Mouse (Mus musculus) liver, embryonic 14.5 days (tissue): Measurements from ENCODE around the gene Macrod1. TPM values are rescaled to one million over a fixed set of nuclear protein-coding genes. Genes with fewer than 3 reads are reported as not detected.
"Not testable (repeated sequence)": the region's sequence is repeated elsewhere in the genome, so short reads cannot be mapped to it uniquely, and the experiment has no call there.

Experiments
- ATAC-seq: fragments of 200-750 bp; cut with Nextera tagmentation; 2 replicates; pipeline ENCODE4 v1.8.0; 2017; ENCODE audit warnings: moderate number of reproducible peaks, mild to moderate bottlenecking, moderate library complexity; ENCODE audit not compliant: insufficient read depth
- DNase-seq, 3 experiments: peaks; one replicate each; pipeline ENCODE4 v3.0.0-alpha.2; 2012 to 2013; ENCODE audit warnings: low read depth in 3 of 3, low spot score in 3 of 3
- H3K27ac ChIP-seq: fragments of 300-500 bp; sonication (generic); 2 replicates; pipeline ENCODE4 v1.5.1; 2014; ENCODE audit warnings: moderate library complexity, mild to moderate bottlenecking, control low read depth, inconsistent platforms
- H3K27me3 ChIP-seq: fragments of 300-500 bp; sonication (generic); 2 replicates; pipeline ENCODE4 v1.6.1; 2014; ENCODE audit warnings: mild to moderate bottlenecking, low read length, moderate library complexity; ENCODE audit not compliant: control insufficient read depth, insufficient read depth
- H3K36me3 ChIP-seq: fragments of 300-500 bp; sonication (generic); replicated peaks from 2 replicates; pipeline ENCODE4 v1.6.1; 2014; ENCODE audit warnings: low read depth; ENCODE audit not compliant: control insufficient read depth, insufficient read depth
- H3K4me1 ChIP-seq, 2 experiments: fragments of 200-500 bp in 1 of 2; fragments of 300-500 bp in 1 of 2; sonication (generic) in 1 of 2; replicated peaks; 2 replicates each; pipeline ENCODE4 v1.6.1; 2012 to 2014; ENCODE audit warnings: antibody characterized with exemption in 1 of 2, inconsistent platforms in 1 of 2, low read length in 1 of 2; ENCODE audit not compliant: control insufficient read depth in 2 of 2, insufficient read depth in 2 of 2
- H3K4me2 ChIP-seq: fragments of 300-500 bp; sonication (generic); 2 replicates; pipeline ENCODE4 v1.6.1; 2014; ENCODE audit warnings: low read depth, mild to moderate bottlenecking, control low read depth, moderate library complexity
- H3K4me3 ChIP-seq, 2 experiments: fragments of 200-500 bp in 1 of 2; fragments of 300-500 bp in 1 of 2; sonication (generic) in 1 of 2; 2 replicates each; pipeline ENCODE4 v1.5.1; 2012 to 2014; ENCODE audit warnings: low read depth in 2 of 2, low read length in 2 of 2, mild to moderate bottlenecking in 2 of 2, control low read depth in 1 of 2, inconsistent platforms in 1 of 2, moderate library complexity in 1 of 2; ENCODE audit not compliant: insufficient read depth in 1 of 2
- H3K9ac ChIP-seq: fragments of 300-500 bp; sonication (generic); replicated peaks from 2 replicates; pipeline ENCODE4 v1.6.1; 2014; ENCODE audit warnings: mild to moderate bottlenecking, control low read depth, moderate library complexity
- H3K9me3 ChIP-seq: fragments of 300-500 bp; sonication (generic); 2 replicates; pipeline ENCODE4 v1.6.1; 2016; ENCODE audit warnings: low read length, mixed read lengths; ENCODE audit not compliant: control insufficient read depth
- CTCF ChIP-seq: IDR thresholded peaks from 2 replicates; pipeline ENCODE4 v1.5.1; 2016; ENCODE audit warnings: antibody characterized with exemption, low read depth, control low read depth
- EP300 ChIP-seq: IDR thresholded peaks from 2 replicates; pipeline ENCODE4 v1.6.1; 2016; ENCODE audit warnings: antibody characterized with exemption, low read depth
- WGBS: fragments of 180-500 bp; shearing (Covaris S2); extraction: QIAGEN DNeasy Blood & Tissue Kit; methylation state at CpG from one replicate; pipeline ENCODE4 v1.1.7; 2014; ENCODE audit not compliant: insufficient replicate concordance; 5-methylcytosine and 5-hydroxymethylcytosine counted together
- polyA plus RNA-seq, 2 experiments: library from polyadenylated mRNA; depleted of rRNA in 1 of 2; stranded (reverse) in 1 of 2; unstranded in 1 of 2; fragments of >200 nt; fragmentation: Nextera tagmentation in 1 of 2; extraction: Ambion mirVana in 1 of 2; gene quantifications; 2 replicates each; pipeline versions ENCODE4 v1.2.1 to v1.2.3; 2012 to 2014

Macrod1 gene
- polyA plus RNA-seq, 2 experiments: 3.7 to 4.5 TPM

- Histone ChIP-seq H3K36me3 (no peaks in the 10 kb centered on the region), H3K4me3 (no peak overlapping the region), H3K4me1 (no peaks in the 10 kb centered on the region), H3K9me3 (no peaks in the 10 kb centered on the region), H3K27ac (no peak overlapping the region), H3K27me3 (peaks cover 16% of the 10 kb centered on the region), H3K4me2 (no peak overlapping the region), H3K9ac (no peak overlapping the region)
- TF ChIP-seq CTCF (no peak), EP300 (no peak)
- ATAC-seq (no peak), DNase-seq (no peak)
- WGBS: 61% methylated on average over 12 of the region's 12 CpGs
These were observed 17.6 kb downstream of the Macrod1 start for GRCm38 (mm10) chr19:7073997-7074781.

GRCm38 (mm10) chr19:7075336-7075735 is 18.7 kb downstream of the Macrod1 start:
- H3K27me3 ChIP-seq, H3K4me2 ChIP-seq, H3K4me3 ChIP-seq, H3K9me3 ChIP-seq, H3K4me1 ChIP-seq, DNase-seq, H3K27ac ChIP-seq, ATAC-seq, H3K36me3 ChIP-seq, H3K9ac ChIP-seq: not testable (repeated sequence)
- 73% methylated on average over 11 of the region's 11 CpGs for WGBS

- no peak for DNase-seq
- no peaks in the 10 kb centered on the region for H3K27me3 ChIP-seq
- TF ChIP-seq EP300 (no peak), CTCF (no peak)
- H3K4me1 ChIP-seq: no peaks in the 10 kb centered on the region
- 70% methylated on average over 9 of the region's 9 CpGs for WGBS
- H3K9ac ChIP-seq: no peak overlapping the region
- H3K27ac ChIP-seq: no peak overlapping the region
- H3K36me3 ChIP-seq: no peaks in the 10 kb centered on the region
- no peak overlapping the region for H3K4me3 ChIP-seq
- H3K4me2 ChIP-seq: no peak overlapping the region
- no peaks in the 10 kb centered on the region for H3K9me3 ChIP-seq
- ATAC-seq: no peak
These were observed 21.1 kb downstream of the Macrod1 start for GRCm38 (mm10) chr19:7077666-7078065.

- Histone ChIP-seq H3K9me3 (no peaks in the 10 kb centered on the region), H3K4me1 (no peaks in the 10 kb centered on the region), H3K4me3 (no peak overlapping the region), H3K9ac (no peak overlapping the region), H3K27ac (no peak overlapping the region), H3K4me2 (no peak overlapping the region), H3K27me3 (no peaks in the 10 kb centered on the region), H3K36me3 (no peaks in the 10 kb centered on the region)
- ATAC-seq (no peak), DNase-seq (no peak)
- no peak for TF ChIP-seq CTCF
- TF ChIP-seq EP300: no peak
- 66% methylated on average over 7 of the region's 7 CpGs for WGBS
These were observed 21.7 kb downstream of the Macrod1 start for GRCm38 (mm10) chr19:7078271-7078670.

GRCm38 (mm10) chr19:7081516-7082266 is 25.1 kb downstream of the Macrod1 start:
- H3K4me1 ChIP-seq: no peaks in the 10 kb centered on the region
- H3K4me2 ChIP-seq: no peak overlapping the region
- H3K36me3 ChIP-seq: no peaks in the 10 kb centered on the region
- H3K4me3 ChIP-seq: no peak overlapping the region
- no peak overlapping the region for H3K27ac ChIP-seq
- H3K27me3 ChIP-seq: no peaks in the 10 kb centered on the region; the same call in 1 of the 2 replicates
- whole genome bisulfite sequencing: 48% methylated on average over 7 of the region's 7 CpGs
- DNase-seq: no peak
- no peaks in the 10 kb centered on the region for H3K9me3 ChIP-seq
- no peak for ATAC-seq
- TF ChIP-seq CTCF (no peak), EP300 (no peak)
- H3K9ac ChIP-seq: no peak overlapping the region
